Mouse (Mus musculus): ENCODE results near the gene H2-Aa. TPM values are rescaled to one million over a fixed set of nuclear protein-coding genes. Genes with fewer than 3 reads are reported as not detected.

H2-Aa gene
- polyA plus RNA-seq, 1 experiment from 2014 or later = 9.0 TPM

DNA sequence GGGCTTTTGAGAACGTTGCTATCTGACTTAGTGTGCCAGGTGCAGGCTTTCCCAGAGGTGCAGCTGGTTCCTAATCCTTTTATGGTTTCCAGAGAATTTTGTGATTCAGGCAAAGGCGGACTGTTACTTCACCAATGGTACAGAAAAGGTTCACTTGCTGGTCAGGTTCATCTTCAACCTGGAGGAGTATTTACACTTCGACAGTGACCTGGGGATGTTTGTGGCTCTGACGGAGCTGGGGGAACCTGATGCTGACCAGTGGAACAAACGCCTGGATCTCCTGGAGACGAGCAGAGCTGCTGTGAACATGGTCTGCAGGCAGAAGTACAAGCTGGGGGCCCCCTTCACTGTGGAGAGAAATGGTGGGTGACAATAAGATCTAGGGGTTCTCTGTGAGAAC, 46.7 kb downstream of the H2-Aa start:
- 68% methylated on average over 6 of the region's 6 CpGs for WGBS
- H3K36me3 ChIP-seq (ENCODE audit: control insufficient read depth, insufficient read depth, low read length) = no peaks in the 10 kb centered on the region

DNA sequence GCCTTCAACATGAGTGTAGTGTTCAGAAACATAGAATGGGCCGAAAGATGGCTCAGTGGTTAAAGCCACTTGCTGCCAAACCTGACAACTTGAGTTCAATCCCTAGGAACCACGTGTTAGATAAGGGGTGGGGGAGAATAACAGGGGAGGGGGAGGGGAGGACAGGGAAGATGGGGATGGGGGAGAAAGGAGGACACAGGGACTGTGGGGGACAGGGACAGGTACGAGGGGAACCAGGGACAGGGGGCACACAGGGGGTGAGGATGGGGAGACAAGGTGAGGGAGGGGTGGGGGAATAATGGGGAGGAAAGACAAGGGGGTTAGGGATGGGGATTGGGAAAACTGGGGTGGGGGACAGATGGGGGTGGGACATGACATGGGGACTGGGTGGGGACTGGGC, 47.3 kb downstream of the H2-Aa start:
- H3K9ac ChIP-seq (ENCODE audit: low read length) = no peak overlapping the region
- no peaks in the 10 kb centered on the region for H3K27me3 ChIP-seq (ENCODE audit: control insufficient read depth, insufficient read depth, low read depth, low read length)
- H3K4me3 ChIP-seq (ENCODE audit: low read length) = no peak overlapping the region
- no peaks in the 10 kb centered on the region for H3K4me1 ChIP-seq (replicated peaks; ENCODE audit: control insufficient read depth, insufficient read depth, low read length)
- H3K27ac ChIP-seq (ENCODE audit: low read length) = no peak overlapping the region
- WGBS = 59% methylated on average over 3 of the region's 3 CpGs
- no peak for ATAC-seq (ENCODE audit: low read depth)
- H3K9me3 ChIP-seq (ENCODE audit: control insufficient read depth, low read length) = no peaks in the 10 kb centered on the region
- H3K4me2 ChIP-seq (ENCODE audit: low read depth, low read length) = no peak overlapping the region
- no peaks in the 10 kb centered on the region for H3K36me3 ChIP-seq (ENCODE audit: control insufficient read depth, insufficient read depth, low read length)

More for the DNA sequence above, 46.7 kb downstream of the H2-Aa start:
- H3K27me3 ChIP-seq (ENCODE audit: control insufficient read depth, insufficient read depth, low read depth, low read length) = no peaks in the 10 kb centered on the region
- H3K4me2 ChIP-seq (ENCODE audit: low read depth, low read length) = no peak overlapping the region
- no peaks in the 10 kb centered on the region for H3K9me3 ChIP-seq (ENCODE audit: control insufficient read depth, low read length)
- H3K27ac ChIP-seq (ENCODE audit: low read length) = no peak overlapping the region
- ATAC-seq (ENCODE audit: low read depth) = no peak
- no peak overlapping the region for H3K9ac ChIP-seq (ENCODE audit: low read length)
- H3K4me1 ChIP-seq (replicated peaks; ENCODE audit: control insufficient read depth, insufficient read depth, low read length) = no peaks in the 10 kb centered on the region
- H3K4me3 ChIP-seq (ENCODE audit: low read length) = no peak overlapping the region

DNA sequence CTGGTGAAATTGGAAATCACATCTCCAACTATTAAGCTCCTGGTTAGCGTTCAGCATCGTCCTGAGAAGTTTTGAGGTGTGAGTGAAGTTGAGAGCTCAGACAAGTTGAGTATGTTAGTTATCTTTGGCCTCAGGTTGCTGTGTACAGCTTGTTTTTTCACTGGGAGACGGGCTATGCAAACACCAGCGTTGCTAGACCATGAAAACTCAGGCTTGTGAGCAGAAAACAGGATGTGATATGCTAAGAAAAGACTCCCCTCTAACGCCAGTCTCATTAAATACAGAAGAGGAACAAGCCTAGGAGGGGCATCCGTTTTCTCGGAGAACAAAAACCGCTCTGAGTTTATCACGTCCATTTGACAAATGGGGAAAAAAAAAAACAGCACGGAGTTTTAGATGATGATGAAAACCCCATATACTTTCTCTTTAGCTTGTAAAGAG, 48.0 kb downstream of the H2-Aa start:
- ATAC-seq (ENCODE audit: low read depth) = peak; percentile 51; the same call in 1 of the 2 replicates
- H3K27ac ChIP-seq (ENCODE audit: low read length) = peak overlapping the region; percentile 30
- 37% methylated on average over 10 of the region's 10 CpGs for WGBS
- no peaks in the 10 kb centered on the region for H3K4me1 ChIP-seq (replicated peaks; ENCODE audit: control insufficient read depth, insufficient read depth, low read length)
- H3K4me2 ChIP-seq (ENCODE audit: low read depth, low read length) = no peak overlapping the region
- no peaks in the 10 kb centered on the region for H3K9me3 ChIP-seq (ENCODE audit: control insufficient read depth, low read length)
- H3K27me3 ChIP-seq (ENCODE audit: control insufficient read depth, insufficient read depth, low read depth, low read length) = no peaks in the 10 kb centered on the region
- H3K9ac ChIP-seq (ENCODE audit: low read length) = no peak overlapping the region
- H3K36me3 ChIP-seq (ENCODE audit: control insufficient read depth, insufficient read depth, low read length) = no peaks in the 10 kb centered on the region
- no peak overlapping the region for H3K4me3 ChIP-seq (ENCODE audit: low read length)

DNA sequence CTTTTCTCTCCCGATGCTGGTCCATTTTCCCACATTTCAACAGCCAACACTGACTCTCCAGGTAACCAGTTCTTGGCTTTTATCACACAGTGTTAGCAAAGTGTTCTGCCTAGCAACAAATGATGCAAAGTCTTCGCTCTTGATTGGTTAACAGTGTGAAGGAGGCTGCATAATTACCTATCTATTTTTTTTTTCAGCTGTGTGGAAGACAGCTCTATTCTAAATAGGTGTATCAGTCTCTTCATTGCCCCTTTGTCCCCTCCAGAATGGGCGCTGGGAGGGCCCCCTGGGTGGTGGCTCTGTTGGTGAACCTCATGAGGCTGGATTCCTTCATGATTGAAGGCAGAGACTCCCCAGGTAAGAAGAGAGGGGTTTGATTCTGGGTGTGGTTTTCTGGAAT, 48.9 kb downstream of the H2-Aa start, which contains the start of gene H2-Ob:
TSS of gene H2-Ob (plus strand) at position 198 of the 400 bp plus-strand sequence.
- 60% methylated on average over 3 of the region's 3 CpGs for WGBS
- Histone ChIP-seq H3K4me3 (ENCODE audit: low read length) (no peak within 1 kb of the TSS), H3K4me1 (replicated peaks; ENCODE audit: control insufficient read depth, insufficient read depth, low read length) (no peaks in the 10 kb centered on the region), H3K36me3 (ENCODE audit: control insufficient read depth, insufficient read depth, low read length) (no peaks in the 10 kb centered on the region), H3K27ac (ENCODE audit: low read length) (peak within 1 kb of the TSS; percentile 30), H3K9ac (ENCODE audit: low read length) (no peak within 1 kb of the TSS), H3K4me2 (ENCODE audit: low read depth, low read length) (no peak within 1 kb of the TSS), H3K27me3 (ENCODE audit: control insufficient read depth, insufficient read depth, low read depth, low read length) (no peaks in the 10 kb centered on the region), H3K9me3 (ENCODE audit: control insufficient read depth, low read length) (no peaks in the 10 kb centered on the region)
- ATAC-seq (ENCODE audit: low read depth) = no peak

DNA sequence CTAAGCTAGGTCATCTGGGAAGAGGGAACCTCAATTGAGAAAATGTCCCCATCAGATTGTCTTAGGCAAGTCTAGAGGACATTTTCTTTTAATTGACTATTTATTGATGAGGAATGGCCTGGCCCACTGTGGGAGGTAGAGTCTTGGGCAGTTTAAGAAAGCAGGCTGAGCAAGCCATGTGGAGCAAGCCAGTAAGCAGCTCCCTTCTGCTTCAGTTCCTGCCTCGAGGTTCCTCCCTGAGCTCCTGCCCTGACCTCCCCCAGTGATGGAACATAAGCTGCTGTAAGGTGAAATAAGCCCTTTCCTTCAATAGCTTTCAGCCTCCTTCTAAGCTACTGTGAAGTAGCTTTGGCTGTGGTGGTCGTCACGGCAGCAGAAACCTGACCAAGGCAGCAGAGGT, 49.9 kb downstream of the H2-Aa start:
- Histone ChIP-seq H3K4me3 (ENCODE audit: low read length) (no peak overlapping the region), H3K4me1 (replicated peaks; ENCODE audit: control insufficient read depth, insufficient read depth, low read length) (no peaks in the 10 kb centered on the region), H3K36me3 (ENCODE audit: control insufficient read depth, insufficient read depth, low read length) (no peaks in the 10 kb centered on the region), H3K27me3 (ENCODE audit: control insufficient read depth, insufficient read depth, low read depth, low read length) (no peaks in the 10 kb centered on the region), H3K9me3 (ENCODE audit: control insufficient read depth, low read length) (no peaks in the 10 kb centered on the region; the same call in 1 of the 2 replicates), H3K4me2 (ENCODE audit: low read depth, low read length) (no peak overlapping the region), H3K9ac (ENCODE audit: low read length) (no peak overlapping the region), H3K27ac (ENCODE audit: low read length) (no peak overlapping the region)
- 69% methylated on average over 3 of the region's 3 CpGs for WGBS
- ATAC-seq (ENCODE audit: low read depth) = no peak

DNA sequence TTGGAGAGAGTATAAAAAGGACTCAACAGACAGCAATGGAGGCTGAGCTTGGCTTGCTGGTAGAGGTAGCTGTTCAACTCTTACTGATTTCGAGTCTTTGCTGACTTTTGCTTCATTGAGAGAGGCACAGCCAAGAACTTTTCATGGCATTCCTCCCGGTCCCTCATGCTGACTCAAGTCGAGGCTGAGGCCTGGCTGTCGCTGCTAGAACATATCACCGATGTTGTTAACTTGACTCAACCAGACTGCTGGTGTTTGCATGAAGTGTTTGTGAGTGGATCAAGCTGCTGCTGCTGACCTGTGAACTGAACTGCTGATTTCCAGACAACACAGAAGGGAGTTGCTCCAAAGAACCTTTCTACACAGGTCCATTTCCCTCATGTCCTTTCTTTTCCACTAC, 50.9 kb downstream of the H2-Aa start:
- Histone ChIP-seq H3K9me3 (ENCODE audit: control insufficient read depth, low read length) (no peaks in the 10 kb centered on the region; the same call in 1 of the 2 replicates), H3K27ac (ENCODE audit: low read length) (no peak overlapping the region), H3K27me3 (ENCODE audit: control insufficient read depth, insufficient read depth, low read depth, low read length) (no peaks in the 10 kb centered on the region), H3K9ac (ENCODE audit: low read length) (no peak overlapping the region), H3K36me3 (ENCODE audit: control insufficient read depth, insufficient read depth, low read length) (no peaks in the 10 kb centered on the region), H3K4me2 (ENCODE audit: low read depth, low read length) (no peak overlapping the region), H3K4me3 (ENCODE audit: low read length) (no peak overlapping the region), H3K4me1 (replicated peaks; ENCODE audit: control insufficient read depth, insufficient read depth, low read length) (no peaks in the 10 kb centered on the region)
- WGBS = 59% methylated on average over 5 of the region's 5 CpGs
- peak; percentile 28; the same call in 1 of the 2 replicates for ATAC-seq (ENCODE audit: low read depth)

DNA sequence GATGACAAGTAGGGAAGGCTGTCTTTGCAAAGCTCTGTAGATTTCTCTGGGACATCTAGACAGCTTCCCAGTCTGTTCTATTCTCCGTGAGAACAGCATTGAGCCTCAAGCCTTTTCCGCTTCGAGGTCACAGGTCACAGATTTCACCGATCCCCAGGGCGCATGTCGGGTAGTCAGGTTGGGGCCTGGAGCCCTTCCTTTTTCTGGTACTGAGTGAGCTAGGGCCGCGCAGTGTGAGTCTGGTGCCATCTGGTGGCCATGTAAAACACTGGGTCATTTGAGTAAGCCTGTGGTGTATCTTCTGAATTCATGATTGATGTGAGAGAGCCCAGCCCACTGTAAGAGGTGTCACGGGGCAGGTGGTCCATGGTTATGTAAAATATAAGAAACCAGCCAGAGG, 52.7 kb downstream of the H2-Aa start:
- H3K9me3 ChIP-seq (ENCODE audit: control insufficient read depth, low read length) = no peaks in the 10 kb centered on the region; the same call in 1 of the 2 replicates
- H3K36me3 ChIP-seq (ENCODE audit: control insufficient read depth, insufficient read depth, low read length) = no peaks in the 10 kb centered on the region
- H3K27ac ChIP-seq (ENCODE audit: low read length) = no peak overlapping the region
- ATAC-seq (ENCODE audit: low read depth) = peak; percentile 72; the same call in 1 of the 2 replicates
- no peaks in the 10 kb centered on the region for H3K4me1 ChIP-seq (replicated peaks; ENCODE audit: control insufficient read depth, insufficient read depth, low read length)
- 46% methylated on average over 9 of the region's 9 CpGs for WGBS
- H3K4me2 ChIP-seq (ENCODE audit: low read depth, low read length) = no peak overlapping the region
- H3K4me3 ChIP-seq (ENCODE audit: low read length) = no peak overlapping the region
- no peak overlapping the region for H3K9ac ChIP-seq (ENCODE audit: low read length)
- no peaks in the 10 kb centered on the region for H3K27me3 ChIP-seq (ENCODE audit: control insufficient read depth, insufficient read depth, low read depth, low read length)

Other genes with a start within 250 kb of the H2-Aa start
- 2.6 and 3.7 TPM in 2 replicates for gene Col11a2, start 248.4 kb downstream of the H2-Aa start, polyA plus RNA-seq (2015; fragmentation: Nextera tagmentation; extraction: Ambion mirVana)
- 0.23 and 1.0 TPM in 2 replicates for gene H2-Oa, start 195.5 kb downstream of the H2-Aa start, polyA plus RNA-seq (2015; fragmentation: Nextera tagmentation; extraction: Ambion mirVana)
- 11.8 and 12.7 TPM in 2 replicates for gene H2-DMa, start 168.3 kb downstream of the H2-Aa start, polyA plus RNA-seq (2015; fragmentation: Nextera tagmentation; extraction: Ambion mirVana)
- gene Brd2, start 165.2 kb downstream of the H2-Aa start, polyA plus RNA-seq (2015; fragmentation: Nextera tagmentation; extraction: Ambion mirVana) = 97.8 and 100 TPM in 2 replicates
- 1.6 and 2.1 TPM in 2 replicates for gene H2-DMb2, start 144.5 kb downstream of the H2-Aa start, polyA plus RNA-seq (2015; fragmentation: Nextera tagmentation; extraction: Ambion mirVana)
- 3.7 and 6.2 TPM in 2 replicates for gene H2-DMb1, start 134.8 kb downstream of the H2-Aa start, polyA plus RNA-seq (2015; fragmentation: Nextera tagmentation; extraction: Ambion mirVana)
- 7.2 and 9.7 TPM in 2 replicates for gene Tap1, start 100.3 kb downstream of the H2-Aa start, polyA plus RNA-seq (2015; fragmentation: Nextera tagmentation; extraction: Ambion mirVana)
- 8.8 and 12.8 TPM in 2 replicates for gene Psmb9, start 100.1 kb downstream of the H2-Aa start, polyA plus RNA-seq (2015; fragmentation: Nextera tagmentation; extraction: Ambion mirVana)
- 21.4 and 37.2 TPM in 2 replicates for gene Psmb8, start 90.1 kb downstream of the H2-Aa start, polyA plus RNA-seq (2015; fragmentation: Nextera tagmentation; extraction: Ambion mirVana)
- 12.2 and 18.1 TPM in 2 replicates for gene Tap2, start 84.3 kb downstream of the H2-Aa start, polyA plus RNA-seq (2015; fragmentation: Nextera tagmentation; extraction: Ambion mirVana)
- gene H2-Ob, start 48.9 kb downstream of the H2-Aa start, polyA plus RNA-seq (2015; fragmentation: Nextera tagmentation; extraction: Ambion mirVana) = 0.35 and 0.53 TPM in 2 replicates
- 15.1 and 36.2 TPM in 2 replicates for gene H2-Ab1, start 30.1 kb downstream of the H2-Aa start, polyA plus RNA-seq (2015; fragmentation: Nextera tagmentation; extraction: Ambion mirVana)
- gene H2-Eb1, start 18.0 kb upstream of the H2-Aa start, polyA plus RNA-seq (2015; fragmentation: Nextera tagmentation; extraction: Ambion mirVana) = 6.5 and 13.5 TPM in 2 replicates
- gene H2-Eb2, start 37.8 kb upstream of the H2-Aa start, polyA plus RNA-seq (2015; fragmentation: Nextera tagmentation; extraction: Ambion mirVana) = 0.04 TPM in 1 of 2 replicates, not detected in the other
- 0.09 TPM in 1 of 2 replicates, not detected in the other for gene Btnl2, start 67.0 kb upstream of the H2-Aa start, polyA plus RNA-seq (2015; fragmentation: Nextera tagmentation; extraction: Ambion mirVana)
- gene Btnl1, start 89.3 kb upstream of the H2-Aa start, polyA plus RNA-seq (2015; fragmentation: Nextera tagmentation; extraction: Ambion mirVana) = not detected in 2 replicates
- gene BC051142, start 111.0 kb upstream of the H2-Aa start, polyA plus RNA-seq (2015; fragmentation: Nextera tagmentation; extraction: Ambion mirVana) = 0.44 TPM in 1 of 2 replicates, not detected in the other
- not detected in 2 replicates for gene Btnl4, start 189.5 kb upstream of the H2-Aa start, polyA plus RNA-seq (2015; fragmentation: Nextera tagmentation; extraction: Ambion mirVana)
- not detected in 2 replicates for gene Btnl6, start 229.5 kb upstream of the H2-Aa start, polyA plus RNA-seq (2015; fragmentation: Nextera tagmentation; extraction: Ambion mirVana)

All from lung, embryonic 16.5 days (tissue).